Mouse (Mus musculus) mouse trophoblast stem cell (cell line): Measurements from ENCODE around the gene Cnpy4.

Experiments used
- in situ Hi-C, 2 experiments: fragments of 300-500 bp; cut with MseI, MboI; formaldehyde crosslinking; loops; 2 replicates in 1 of 2; 3 replicates in 1 of 2; pipeline ENCODE4 v1.15.1; 2025

Cnpy4 gene

DNA sequence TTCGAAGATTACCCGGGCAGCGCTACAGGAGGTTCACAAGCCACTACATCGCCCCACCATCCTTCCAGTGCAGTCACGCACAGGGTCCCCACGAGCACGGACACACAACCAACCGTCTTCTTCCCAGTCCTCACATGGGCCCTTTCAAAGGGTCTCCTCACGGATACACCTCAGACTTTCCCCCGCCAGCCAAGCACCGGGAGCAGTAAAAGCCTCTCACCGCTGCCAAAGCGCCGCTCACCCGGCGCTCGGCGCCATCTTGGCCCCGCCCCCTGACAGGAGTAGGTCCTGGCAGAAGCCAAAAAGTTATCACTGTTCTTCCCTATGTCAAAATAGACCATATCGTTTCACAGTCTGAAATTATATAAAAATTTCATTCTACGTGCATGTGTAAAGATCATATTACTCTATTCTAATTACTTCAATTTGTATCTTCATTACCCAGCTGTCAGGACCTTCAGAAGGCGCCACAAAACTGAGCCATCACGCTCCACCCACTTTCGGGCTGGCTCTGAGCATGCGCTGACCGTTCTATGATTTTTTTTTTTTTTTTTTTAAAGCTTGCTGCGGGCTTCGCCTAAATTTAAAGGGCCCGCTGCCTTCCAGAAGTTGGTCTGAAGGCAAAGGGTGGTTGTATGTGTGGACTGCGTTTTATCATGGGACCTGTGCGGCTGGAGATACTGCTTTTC lies at the start of gene Cnpy4, which contains the start of gene Taf6:
Gene Cnpy4 (plus strand): TSS at position 536 of the 689 bp plus-strand sequence.
Gene Taf6 (minus strand): TSS at position 502 of the 689 bp plus-strand sequence.
- in situ Hi-C loops: no loop called here

DNA sequence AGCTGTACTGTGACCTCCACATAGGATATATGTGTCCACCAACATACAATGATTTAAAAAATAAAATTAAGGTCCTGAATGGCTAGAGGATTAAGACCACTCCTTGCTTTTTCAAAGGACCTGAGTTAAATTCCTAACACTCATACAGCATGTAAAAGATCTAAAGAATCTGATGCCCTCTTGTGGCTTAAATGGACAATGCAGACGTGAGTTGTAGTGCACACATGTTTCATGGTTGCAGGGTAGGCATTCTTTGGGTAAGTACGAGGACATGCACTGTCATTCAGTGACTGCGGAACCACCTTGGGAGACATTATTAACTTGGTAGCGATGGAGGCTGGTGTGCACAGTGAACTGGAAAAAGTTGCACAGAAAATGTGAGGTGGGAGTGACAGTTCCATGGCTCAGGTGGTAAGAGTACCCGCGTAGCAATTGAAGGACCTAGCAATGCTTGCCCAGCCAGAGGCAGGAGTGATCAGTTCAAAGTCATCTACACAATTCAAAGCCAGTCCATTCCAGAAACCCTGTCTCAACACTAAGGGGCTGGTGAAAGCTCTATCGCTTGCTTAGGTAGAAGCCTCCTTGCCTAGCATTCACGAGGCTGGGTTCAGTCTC lies 49.2 kb upstream of the Cnpy4 start:
- in situ Hi-C loops: no loop called here

GRCm38 (mm10) chr5:138138585-138138984 lies 48.7 kb upstream of the Cnpy4 start:
- in situ Hi-C loops: no loop called here

DNA sequence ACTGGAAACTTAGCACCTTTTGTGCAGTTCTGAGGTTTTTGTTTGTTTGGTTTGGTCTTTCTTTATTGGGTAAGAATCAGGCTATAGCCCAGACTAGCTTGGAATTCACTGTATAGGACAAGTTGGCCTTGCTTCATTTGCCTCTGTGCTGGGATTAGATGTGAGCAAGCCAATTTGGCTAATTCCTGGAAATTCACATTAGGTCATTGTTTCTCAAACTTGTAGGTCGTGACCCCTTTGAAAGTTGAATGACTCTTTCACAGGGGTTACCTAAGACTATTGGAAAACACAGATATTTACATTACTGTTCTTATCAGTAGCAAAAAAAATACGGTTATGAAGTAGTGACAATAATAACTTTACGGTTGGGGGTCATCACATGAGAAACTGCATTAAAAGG lies 32.9 kb upstream of the Cnpy4 start:
- in situ Hi-C loops: no loop called here

- in situ Hi-C loops: no loop called here
Observed at GRCm38 (mm10) chr5:138155443-138155976, 31.8 kb upstream of the Cnpy4 start, which contains the start of gene Zfp113. Zfp113 (minus strand) TSS chr5:138155744.

GRCm38 (mm10) chr5:138160224-138160762 lies 27.0 kb upstream of the Cnpy4 start:
- in situ Hi-C loops: no loop called here

DNA sequence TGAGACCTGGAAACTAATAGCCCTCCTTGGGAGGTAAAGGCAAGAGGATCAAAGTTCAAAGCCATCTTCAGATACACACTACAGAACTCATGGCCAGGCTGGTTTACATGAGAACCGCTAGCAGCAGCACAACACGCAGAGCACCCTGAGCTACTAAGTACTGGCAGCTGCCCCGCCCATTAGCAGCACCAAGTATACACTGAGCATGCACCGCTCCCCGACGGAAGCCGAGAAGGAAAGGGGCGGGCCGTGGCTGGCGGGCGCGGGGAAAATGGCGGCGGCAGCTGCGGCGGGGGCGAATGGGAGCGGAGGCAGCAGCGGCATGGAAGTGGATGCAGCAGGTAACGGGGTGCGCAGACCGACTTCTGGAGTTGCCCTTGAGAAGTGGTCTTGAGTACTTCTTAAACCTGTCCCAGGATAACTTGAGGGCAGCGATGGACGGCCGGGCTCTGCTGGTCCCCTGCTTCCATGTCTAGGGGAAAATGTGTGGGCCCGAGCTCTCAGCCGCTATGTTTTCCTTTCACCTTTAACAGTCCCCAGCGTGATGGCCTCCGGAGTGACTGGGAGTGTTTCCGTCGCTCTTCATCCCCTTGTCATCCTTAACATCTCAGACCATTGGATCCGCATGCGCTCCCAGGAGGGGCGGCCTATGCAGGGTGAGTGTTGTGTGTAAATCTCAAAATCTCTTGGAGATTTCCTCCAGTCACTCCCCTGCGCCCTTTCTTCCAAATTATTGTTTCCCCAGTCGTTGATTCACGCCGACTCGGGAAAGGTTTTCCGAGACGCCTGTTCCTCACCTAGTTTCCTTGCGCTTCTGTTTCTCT lies 26.2 kb upstream of the Cnpy4 start, which contains the start of gene Cops6:
Gene Cops6 (plus strand): TSS at position 230 of the 824 bp plus-strand sequence.
- in situ Hi-C loops: no loop called here

DNA sequence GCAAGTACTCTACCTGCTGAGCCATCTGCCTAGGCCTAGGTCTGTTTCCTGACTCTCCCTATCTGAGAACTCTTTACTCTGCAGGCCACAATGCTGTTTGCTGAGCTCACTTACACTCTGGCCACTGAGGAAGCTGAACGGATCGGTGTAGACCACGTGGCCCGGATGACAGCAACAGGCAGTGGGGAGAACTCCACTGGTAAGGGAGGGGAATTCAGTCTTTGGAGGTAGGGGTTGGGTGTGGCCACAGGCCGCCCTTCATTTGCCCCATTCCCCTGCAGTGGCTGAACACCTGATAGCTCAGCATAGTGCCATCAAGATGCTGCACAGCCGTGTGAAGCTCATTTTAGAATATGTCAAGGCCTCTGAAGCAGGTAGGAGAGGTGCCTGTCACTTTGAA lies 24.2 kb upstream of the Cnpy4 start:
- in situ Hi-C loops: no loop called here

- in situ Hi-C loops: no loop called here
Observed at GRCm38 (mm10) chr5:138163610-138164009, 23.7 kb upstream of the Cnpy4 start.

GRCm38 (mm10) chr5:138165594-138165993 lies 21.7 kb upstream of the Cnpy4 start:
- in situ Hi-C loops: no loop called here

GRCm38 (mm10) chr5:138170936-138171561 lies 16.2 kb upstream of the Cnpy4 start:
- in situ Hi-C loops: no loop called here

DNA sequence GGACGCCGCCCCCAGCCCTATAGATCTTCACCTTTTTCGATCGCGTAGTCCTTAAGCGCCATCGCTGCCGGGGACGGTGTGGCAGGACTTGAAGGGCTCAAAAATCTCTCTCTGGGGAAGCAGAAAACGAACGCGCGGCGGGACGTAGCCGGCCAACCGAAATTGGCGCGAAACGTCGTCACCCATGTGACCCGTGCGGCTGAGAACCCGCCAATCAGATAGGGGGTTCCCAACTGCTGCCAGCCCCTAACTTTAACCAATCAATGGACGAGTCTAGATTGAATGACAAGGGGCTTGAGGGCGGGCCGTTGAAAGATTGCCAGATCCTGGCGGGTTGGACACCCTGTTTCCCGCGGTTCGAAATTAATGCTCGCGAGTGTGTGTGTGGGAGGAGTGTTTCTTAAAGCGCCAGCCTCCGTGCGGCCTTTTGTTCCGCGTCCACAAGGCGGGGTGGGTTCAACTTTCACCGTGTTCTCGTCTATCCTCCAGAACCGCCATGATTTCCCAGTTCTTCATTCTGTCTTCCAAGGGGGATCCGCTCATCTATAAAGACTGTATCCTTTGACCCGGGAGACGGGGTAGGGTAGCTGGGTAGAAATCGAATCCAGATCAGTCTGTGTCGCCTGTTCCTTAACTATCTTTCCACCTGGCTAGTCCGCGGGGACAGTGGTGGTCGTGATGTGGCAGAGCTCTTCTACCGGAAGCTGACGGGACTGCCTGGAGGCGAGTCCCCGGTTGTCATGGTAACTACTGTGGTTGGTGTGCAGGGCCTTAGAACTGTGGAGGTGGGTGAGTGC lies 15.4 kb upstream of the Cnpy4 start, which contains the start of the genes Ap4m1 and Mcm7:
Gene Ap4m1 (plus strand): TSS at position 308 of the 797 bp plus-strand sequence.
Gene Mcm7 (minus strand): TSS at position 728 of the 797 bp plus-strand sequence.
- in situ Hi-C loops: no loop called here

DNA sequence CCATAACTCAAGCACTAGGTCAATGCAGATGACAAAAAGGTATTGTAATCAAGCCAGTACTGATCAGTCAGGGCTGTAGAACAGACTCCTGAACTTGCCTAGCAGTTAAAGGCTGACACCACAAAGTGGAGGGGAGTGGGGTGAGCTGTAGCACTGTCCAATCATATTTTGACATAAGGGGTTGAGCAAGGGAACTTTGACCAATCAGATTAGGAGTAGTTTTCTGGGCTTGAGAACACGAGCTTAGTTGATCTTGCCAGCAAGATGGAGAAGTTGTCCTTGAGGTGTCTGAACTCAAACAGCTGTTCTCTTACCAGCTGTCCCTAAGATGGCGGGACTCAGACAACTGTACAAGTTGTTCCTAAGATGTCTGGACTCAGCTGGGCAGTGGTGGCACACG lies 14.1 kb upstream of the Cnpy4 start:
- in situ Hi-C loops: no loop called here

DNA sequence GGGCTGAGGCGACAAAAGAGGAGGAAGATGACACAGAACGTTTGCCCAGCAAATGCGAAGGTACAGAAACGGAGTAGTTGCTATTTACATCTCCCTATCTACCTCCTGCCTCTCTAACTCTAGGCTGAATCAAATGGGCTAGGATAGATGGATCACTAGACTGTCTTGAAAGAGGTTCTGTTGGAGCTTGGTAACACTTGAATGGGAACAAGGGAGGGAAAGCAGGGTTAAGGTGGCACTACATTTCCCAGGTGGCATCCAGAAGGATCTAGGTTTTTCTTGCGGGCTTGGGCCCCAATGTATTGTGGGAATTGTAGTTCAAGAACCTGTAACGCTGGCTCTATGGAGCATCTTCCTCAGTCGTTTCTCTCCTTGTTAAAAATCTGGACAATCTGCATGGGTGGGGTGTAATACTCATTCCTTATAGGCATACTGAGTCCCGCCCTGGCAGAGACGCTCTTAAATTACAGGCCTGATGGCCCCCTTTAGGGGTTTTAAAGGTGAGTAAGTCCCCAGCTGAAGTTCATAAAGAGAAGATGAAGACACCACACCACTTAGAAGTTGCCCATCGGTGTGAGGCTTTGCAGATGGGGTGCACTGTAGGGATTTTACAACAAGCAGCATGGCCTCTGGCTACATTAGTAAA lies 499 bp downstream of the Cnpy4 start:
- in situ Hi-C loops: no loop called here

DNA sequence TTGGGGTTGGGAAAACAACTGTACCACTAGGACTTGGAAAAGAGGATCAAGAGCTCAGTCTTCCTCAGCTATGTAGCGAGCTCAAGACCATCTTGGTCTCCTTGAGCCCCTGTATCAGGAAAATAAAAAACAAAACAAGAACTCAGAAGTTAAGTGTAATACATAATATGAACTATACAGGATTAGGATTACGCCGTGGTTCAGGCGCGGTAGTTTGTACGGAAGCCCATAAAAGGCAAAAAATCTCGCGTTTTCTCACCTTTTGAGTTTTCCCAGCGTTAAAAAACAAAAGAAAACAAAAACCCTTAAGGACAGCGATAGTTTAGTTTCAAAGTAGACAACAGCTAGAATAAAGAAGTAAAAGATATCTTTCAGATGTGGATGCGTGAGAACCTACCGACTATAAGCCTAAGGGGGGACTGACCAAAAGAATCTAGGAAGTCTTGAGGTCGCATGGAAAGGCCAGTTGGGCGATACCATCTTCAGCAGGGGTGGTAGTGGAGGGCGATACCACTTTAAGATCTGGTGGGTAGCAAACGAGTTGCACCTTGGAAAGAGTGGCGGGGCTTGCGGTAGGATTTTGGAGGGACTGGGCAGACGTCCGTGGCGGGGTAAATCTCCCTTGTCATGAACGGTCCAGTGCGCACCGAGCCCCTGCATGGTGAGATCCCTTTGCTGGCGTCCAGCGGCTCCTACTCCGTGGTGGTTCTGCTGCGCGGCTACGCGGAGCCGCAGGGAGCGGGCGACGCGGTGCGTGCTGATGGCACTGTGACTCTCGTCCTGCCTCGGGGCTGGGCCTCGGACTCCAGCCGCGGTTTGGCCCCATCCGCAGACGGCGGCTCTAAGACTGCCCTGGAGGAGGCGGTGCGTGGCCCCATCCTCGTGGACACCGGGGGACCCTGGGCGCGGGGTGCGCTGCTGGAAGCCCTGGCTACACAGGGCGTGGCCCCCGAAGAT lies 6.8 kb downstream of the Cnpy4 start, which contains the start of gene Mblac1:
Gene Mblac1 (plus strand): TSS at position 544 of the 957 bp plus-strand sequence.
- in situ Hi-C loops: no loop called here

GRCm38 (mm10) chr5:138194755-138195345 lies 7.6 kb downstream of the Cnpy4 start:
- in situ Hi-C loops: no loop called here

DNA sequence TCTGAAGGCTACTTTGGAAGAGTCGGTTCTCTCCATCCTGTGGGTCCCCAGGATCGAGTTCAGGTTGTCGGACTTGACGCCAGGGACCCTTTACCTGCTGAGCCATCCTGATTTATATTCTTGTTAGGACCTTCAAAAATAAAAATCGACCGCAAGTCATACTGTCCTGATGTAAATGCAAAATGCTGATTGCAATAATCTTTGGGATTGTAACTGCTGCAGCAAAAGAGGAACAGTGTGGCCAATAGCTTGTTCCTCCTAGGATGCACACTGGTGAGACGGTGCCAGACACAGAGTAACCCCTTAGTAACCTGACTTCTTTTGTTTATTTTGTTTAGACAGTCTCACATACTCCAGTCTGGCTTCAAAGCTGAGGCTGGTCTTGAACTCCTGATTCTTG lies 8.2 kb downstream of the Cnpy4 start:
- in situ Hi-C loops: no loop called here

DNA sequence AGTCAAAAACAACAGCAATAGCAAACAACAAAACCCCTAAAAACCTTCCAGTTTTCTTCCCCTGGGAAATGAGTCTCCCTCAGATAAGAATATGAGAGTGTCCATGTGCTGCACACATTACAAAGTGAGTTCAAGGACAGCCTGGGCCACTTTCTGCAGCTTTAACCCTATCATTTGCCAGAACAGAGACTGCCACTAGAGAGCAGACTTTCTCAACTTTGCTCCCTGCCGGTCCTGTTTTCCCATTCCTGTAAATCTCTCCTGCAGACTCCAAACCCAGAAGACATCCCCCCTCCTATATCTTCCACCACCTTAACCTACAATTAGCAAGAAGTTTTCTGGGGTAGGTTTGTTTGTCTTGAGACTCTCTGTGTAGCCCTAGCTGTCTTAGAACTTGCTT lies 12.3 kb downstream of the Cnpy4 start:
- in situ Hi-C loops: no loop called here
